Mouse (Mus musculus): ENCODE measurements at regions not wholly inside any gene's neighbourhood (a gene's known extent, or its start where the extent isn't known, plus 50 kb on each side); places are given as distances from the start of the nearest gene placed in this dataset.
"Not testable (repeated sequence)": the region's sequence is repeated elsewhere in the genome, so short reads cannot be mapped to it uniquely, and the experiment has no call there.

DNA sequence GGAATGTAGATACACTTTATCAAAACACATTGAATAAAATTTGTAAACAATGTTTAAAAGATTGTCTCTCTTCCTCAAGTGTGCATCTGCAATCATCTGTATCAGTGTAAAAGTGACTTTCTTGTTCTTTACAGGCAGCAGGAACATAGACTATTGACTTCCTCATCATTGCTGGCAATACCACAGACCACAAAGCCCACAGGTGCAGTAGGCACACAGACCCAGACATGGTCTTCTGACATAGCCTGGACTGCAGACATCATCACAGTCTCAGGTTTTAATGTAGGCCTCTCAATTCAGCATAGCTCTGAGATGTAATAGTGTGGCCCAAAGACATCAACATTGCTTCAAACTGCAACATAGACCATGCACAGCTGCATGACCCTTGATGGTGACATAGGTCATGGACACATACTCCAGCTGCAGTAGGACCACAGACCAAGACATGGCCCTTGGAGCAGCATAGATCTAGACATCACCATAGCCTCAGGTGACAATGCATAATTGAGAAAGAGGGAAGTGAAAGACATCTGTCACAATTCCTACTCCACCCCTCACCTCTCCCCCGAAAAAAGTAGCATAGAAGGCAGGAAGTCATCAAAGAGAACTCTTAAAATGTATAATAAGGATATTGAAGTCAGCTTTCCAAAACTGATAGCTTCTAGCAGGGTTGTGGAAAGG, 74.1 kb upstream of the Speer2 start:
- DNase-seq (ENCODE audit: low read depth) = peak; percentile 19

DNA sequence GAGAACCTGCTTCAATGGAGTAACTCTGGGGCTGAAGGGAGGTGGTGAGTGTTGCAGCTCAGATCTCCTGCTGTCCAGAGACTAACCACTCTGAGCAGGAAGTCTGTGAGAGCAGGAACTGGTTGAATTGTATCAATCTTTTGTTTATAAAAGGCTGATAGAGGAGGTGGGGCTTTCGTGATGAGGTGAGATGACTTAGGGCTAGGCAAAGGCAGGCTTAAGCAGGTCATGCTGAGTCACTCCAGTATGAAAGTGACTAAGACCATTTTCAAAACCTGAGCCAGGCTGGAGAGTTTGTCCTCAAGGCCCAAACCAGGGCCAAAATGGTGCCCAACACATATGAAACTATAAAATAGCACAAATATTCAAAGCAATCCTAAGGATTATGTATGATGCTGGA, 80.1 kb upstream of the Speer2 start:
- no peak for DNase-seq (ENCODE audit: low read depth)

DNA sequence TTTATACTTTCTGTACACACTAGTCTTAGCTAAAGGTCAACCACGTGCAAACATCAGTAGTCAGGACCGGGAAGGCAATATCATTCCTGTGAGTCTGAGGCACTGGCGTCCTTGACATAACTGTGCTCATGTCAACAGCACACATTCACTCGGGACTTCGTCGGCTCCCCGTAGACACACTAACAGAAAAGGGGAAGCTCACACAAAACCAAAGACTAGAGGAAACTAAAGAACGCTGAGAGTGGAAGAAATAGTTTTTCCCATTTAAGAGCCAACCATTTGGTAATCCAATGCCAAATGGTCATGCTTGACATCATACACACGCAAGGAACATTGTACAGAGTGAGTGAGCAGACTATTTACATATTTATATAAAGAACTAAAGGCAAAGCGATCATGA, 85.2 kb upstream of the Speer2 start:
- no peak for DNase-seq (ENCODE audit: low read depth)

DNA sequence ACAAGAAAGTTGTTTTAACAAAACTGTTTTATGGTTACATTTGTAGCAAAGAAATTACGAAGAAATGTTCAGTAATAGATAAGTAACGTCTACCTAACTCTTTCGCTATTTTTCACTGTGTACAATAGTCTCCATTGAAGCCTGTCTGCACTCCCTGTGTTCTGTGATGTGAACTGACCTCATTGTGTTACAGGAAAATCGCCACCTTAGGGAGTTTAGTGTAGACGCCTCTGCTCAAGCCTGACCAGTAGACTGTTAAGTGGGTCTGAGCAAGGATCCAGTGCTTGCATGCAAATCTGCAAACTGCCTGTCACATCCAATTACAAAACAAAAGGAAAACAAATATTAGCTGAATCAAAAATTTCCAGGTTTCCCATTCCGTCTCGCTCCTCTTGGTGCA, 85.8 kb upstream of the Speer2 start:
- no peak for DNase-seq (ENCODE audit: low read depth)

DNA sequence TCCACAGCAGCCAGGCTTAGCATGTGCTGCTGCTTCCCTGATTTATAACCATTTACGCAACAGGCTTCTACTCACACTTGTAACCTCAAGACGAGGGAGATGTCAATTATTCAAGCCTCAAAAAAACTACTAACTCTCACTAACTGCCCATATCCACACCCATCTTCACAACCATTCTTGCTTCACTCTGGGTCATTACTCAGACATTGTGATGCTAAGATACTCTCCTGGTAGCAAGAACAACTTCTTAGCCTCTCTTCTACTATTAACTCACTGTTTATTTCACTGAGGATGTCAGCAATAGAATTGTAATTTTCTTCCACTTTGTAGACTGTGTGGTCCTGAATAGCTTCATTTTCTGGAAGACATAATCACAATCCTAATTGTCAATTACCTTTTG, 88.0 kb upstream of the Speer2 start:
- no peak for DNase-seq (ENCODE audit: low read depth)

DNA sequence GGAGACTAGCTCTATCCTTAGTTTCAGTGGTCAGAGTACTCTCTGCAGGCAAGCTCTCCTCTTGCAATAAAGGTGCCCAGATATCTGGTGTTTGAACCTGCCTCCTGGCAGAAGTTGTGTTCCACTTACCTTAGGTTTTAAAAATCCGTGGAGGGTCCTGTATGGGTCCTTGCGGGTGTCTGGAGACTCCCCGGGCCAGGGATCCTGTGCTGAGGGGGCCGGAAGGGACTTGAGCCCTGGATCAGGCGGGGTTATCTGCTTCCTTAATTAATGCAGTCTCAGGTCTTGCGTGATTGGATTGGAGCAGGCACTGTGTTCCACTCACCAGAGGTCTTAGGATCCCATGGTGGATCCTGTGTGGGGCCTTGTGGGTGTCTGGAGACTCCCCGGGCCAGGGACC, 103.0 kb upstream of the Speer2 start:
- DNase-seq (ENCODE audit: low read depth) = not testable (repeated sequence)

DNA sequence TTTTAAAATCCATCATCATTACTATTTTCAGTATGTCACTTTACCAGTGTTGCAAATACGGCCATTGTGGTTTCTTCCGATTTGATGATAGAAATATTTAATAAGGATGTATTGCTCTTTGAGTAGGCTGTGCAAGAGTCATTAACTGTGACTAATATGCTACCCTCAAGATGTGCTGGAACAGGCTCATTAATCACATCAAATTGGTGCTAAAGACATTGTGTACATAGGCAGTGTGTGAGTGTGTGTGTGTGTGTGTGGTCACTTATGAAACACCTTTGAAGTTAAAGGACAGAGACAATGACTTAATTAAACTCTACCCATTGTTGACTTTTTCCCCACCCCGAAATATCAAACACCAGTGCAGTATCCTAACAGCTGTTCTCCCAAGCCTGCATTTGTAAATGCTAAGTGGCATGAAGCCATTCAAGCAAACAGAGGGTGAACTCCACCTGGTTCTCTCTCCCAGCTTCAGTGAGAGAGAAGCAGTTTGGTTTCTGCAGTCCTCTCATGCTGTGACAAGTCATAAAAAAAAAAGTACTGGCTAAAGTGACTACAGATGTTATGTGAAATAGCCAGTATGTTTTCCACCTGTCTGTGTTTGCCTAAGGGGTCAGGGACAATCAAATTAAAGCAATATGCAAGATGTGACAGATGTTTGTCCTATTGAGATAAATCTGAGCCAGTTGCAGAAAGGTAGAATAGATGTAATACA, 116.4 kb upstream of the Speer2 start:
- DNase-seq (ENCODE audit: low read depth) = no peak

DNA sequence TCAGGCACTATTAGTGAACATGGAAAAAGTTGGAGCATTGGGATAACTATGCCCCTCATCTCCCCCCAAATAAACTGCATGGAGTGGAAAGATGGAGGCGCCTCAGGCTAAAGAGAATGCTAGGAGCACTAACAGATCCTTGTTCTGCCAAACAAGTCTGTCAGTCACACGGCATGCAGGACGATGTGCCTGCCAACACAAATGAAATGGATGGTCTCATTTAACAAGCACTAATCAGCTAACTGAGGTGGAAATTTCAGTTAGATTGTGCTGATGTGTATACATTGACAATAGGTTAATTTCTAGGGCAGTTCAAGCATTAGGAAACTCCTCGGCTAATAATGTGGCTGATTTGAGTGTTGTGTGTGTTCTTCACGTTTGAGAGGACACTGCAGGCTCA, 120.8 kb upstream of the Speer2 start:
- no peak for DNase-seq (ENCODE audit: low read depth)

DNA sequence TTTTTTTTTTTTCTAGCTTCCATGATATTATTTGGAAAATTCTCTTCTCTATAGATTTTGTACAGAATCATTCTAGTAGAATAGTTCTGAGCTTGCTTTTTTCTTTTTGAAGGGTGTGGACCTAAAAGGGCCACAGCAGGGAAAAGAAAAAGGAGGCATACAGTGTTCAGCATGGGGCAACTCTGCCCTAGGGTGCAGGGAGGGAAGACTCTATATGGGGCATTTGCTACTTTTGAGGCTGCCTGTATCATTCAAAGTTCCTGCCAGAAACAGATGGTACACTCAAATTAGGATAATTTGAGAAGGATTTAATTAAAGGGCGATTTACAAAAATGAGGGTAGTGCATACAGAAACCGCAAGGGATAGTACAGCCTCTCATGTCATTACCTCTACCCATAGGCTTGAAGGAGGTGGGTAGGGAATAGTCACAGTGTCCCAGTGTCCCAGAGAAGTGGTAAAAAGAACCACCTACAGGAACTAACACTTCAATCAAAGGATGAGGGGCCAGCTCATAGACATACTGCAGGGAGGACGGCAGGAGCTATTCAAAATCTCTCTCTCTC, 128.4 kb upstream of the Speer2 start:
- no peak for DNase-seq (ENCODE audit: low read depth)

DNA sequence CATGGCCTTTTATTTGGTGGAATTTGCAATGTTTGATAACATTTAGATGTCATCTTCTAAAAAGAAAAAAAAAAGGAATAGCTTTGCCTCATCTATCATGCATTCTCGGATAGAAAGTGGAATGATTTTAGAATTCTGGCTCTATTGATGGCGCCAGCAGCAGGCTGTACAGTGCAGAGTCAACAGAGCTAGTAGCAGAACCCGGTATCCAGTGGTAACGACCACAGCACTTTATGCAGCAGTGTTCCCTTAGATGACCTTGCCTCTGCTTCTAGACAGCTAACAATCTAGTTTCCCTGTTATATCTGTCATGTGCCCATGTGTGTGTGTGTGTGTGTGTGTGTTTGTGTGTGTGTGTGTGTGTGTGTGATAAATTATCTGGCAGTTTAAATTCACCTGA, 129.2 kb upstream of the Speer2 start:
- DNase-seq (ENCODE audit: low read depth) = no peak

DNA sequence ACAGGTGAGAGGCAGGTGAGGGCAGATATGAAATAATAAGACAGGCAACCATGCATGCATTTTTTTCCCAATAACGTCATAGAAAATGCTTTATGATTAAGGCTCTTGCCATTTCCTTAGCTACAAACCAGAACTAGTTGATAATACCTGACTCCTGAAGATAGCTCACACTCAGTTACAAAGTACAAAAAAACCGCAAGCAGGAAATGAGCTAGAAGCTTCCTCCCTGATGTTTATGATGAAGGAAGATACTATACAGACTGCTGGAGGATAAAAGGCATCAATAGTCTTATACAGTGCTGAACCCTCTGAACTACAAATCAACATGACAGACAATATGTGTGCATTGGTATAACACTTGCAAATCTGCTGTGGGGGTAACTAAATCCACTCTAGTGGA, 143.3 kb upstream of the Speer2 start:
- DNase-seq (ENCODE audit: low read depth) = peak; percentile 67

DNA sequence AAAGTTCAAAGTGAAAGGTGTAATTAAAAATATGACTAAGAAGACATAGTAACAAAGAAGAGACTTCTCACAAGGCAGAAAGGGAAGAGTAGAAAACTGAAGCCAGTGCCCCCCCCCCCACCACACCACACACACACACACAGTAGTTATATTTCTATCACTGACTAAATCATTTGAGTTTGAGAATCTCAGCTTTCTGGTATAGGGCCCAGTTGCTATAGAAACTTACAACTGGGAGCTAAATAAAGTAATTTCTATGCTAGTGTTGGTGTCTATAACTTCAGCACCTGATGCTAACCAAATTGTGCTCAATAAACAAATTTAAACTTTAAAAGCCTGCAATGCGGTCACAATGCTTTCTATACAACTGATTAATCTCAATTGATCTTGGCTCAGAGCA, 153.4 kb upstream of the Speer2 start:
- no peak for DNase-seq (ENCODE audit: low read depth)

DNA sequence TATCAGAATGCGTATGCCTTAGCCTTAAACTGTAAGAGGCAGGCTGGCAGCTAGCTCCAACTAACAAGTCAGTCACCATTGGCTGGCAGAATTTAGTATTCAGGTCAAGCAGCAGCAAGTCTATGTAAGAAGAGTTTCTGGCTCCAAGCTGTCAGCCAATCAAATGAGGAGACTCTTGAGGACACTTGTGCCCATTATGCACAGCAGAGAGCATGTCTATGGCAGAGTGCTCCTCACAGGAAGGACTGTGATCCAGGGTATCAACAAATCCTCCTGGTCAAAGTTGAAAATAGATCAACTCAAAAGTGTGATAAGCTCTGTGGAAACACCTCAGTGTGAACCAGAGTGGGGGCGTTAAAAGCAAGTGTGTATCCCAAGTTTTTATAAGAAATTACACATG, 156.0 kb upstream of the Speer2 start:
- DNase-seq (ENCODE audit: low read depth) = no peak

DNA sequence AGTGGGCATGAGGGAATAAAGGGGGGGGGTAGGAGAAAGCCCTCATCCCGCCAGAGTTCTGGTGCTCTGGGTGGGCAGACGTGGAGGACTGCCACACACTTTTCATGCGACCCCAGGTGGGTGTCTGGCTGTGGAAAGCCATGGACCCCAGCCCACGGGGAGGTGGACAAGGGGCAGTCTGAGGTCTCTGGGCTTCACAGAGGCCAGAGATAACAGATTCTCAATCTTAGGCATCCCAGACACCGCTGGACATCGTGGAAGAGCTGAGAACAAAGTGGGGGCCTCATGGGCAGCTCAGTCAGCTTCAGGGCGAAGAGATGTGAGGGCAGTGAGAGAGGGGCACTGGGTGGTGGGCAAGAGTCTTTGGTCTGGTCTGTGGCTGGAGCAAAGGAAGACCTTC, 157.9 kb upstream of the Speer2 start:
- DNase-seq (ENCODE audit: low read depth) = no peak

DNA sequence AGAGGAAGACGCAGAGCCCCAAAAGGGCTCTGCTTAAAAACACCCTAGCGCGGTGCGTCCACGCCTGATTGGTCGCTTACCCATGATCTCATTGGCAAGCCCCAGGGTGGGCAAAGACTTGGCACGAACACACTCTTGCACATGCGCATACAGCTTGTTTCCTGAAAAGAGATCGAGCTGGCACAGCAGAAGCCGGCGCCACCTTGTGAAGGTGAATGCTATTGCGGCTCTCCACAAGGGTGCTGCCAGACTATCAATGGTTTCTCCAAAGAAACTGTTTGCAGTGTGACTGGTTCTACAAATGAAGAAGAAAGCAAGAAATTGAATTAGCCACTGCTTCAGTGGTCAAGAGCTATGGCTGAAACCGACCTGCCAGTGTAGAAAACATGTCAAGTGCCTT, 165.1 kb upstream of the Speer2 start:
- peak; percentile 28 for DNase-seq (ENCODE audit: low read depth)

DNA sequence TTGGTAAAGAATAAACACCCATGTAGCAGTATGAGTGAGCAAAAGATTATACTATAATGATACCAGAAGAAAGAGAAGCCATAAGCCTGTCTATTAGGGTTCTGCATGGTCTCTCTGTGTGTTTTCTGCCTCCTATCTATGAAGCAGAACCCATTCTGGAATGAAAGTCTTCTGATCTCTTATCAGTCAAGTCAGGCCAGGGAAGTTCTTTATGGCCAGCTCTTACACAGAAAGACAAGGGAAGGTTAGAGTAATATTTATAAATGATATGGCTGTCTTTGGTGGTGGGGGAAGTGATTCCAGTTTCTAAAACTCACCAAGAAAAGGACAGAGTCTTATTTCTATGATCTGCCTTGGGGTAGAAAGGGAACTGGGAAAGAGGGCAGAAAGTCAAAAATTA, 182.0 kb upstream of the Speer2 start:
- no peak for DNase-seq (ENCODE audit: low read depth)

DNA sequence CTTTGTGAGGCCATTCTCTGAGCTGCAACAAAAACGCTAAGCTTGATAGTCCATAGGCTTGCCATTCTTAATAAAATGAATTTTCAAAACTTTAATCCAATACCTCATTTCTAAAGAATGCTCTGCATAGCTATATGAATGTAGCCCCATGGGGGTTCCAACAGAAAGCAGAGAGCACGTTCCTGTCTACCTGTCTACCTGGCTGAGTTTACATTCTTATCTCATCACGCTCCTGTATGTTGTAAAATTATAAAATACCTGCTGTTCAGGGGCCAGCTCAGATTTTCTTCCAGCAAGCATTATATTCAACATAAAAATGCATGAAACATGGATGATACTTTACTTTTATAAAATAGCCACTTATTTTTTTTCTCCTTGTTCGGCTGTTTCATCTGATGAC, 182.5 kb upstream of the Speer2 start:
- no peak for DNase-seq (ENCODE audit: low read depth)

DNA sequence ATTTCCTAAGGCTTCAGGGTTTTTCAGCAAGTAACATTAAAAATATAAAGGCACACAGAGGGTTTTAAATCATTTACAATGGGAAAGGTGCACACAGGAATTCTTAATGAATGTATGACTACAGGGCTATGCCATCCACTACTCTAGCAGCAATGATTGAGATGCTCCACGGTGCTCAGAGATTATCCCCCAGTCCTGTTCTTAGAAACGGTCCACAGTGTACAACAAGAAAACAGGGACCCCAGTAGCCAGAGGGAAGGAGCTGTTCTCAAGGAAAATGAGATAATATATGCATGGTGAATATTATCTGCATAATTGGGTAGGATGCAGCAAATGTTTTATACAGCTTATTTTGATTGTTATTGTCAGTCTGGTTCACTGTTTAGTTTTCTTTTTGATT, 186.3 kb upstream of the Speer2 start:
- no peak for DNase-seq (ENCODE audit: low read depth)

DNA sequence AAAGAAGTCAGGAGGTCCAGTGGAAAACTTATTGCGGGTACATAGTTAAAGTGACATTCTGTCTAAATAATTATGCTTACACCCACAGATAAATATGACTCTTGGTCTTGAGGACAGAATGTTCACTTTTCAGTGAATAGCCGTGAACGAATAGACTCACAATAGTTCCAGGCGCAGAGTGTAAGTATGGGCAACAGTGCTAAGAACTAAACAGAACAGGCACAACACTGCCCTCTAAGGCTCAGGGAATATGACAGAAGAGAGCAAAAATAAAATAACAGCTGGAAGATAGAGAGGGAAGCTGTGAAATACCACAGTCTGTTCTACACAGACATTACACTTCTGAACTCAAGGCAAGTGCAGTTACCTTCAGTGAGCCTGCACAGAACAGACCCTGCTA, 207.9 kb upstream of the Speer2 start:
- no peak for DNase-seq (ENCODE audit: low read depth)

DNA sequence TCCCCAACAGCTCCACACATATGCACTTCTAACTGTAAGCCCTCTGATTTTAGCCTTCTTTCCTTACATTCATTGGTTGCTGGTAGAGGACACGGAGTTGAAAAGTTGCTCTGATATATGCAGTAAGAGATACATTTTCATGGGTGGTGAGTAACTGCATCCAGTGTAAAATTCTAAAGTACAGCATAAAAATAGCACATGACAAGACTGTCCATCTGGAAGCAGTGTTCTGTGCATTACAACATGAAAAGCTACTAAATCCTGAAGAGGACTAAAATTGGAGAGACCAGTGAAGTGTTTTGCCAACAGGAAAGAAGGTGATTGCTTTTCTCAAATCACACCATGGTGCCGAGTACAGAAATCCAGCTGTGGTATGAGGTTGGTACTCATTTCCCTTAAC, 210.2 kb upstream of the Speer2 start:
- DNase-seq (ENCODE audit: low read depth) = no peak

DNA sequence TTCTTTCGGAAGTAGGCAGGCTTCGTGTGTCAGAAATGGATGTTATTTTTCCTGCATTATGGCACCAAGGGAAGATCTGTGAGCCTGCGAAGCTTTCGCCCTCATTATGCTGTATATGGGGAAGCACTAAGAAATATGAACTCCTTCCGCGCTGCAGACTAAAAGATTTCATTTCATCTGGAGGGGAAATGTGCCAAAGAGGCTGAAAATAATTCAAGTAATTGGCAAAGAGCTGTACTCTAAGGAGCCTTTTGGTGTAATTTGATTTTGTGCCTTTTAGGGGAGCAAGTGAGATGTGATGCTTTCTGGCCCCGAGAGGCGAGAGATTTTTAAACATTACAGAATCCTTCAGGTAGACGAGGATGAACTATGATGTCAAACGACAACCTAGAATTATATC, 216.0 kb upstream of the Speer2 start:
- DNase-seq (ENCODE audit: low read depth) = no peak

DNA sequence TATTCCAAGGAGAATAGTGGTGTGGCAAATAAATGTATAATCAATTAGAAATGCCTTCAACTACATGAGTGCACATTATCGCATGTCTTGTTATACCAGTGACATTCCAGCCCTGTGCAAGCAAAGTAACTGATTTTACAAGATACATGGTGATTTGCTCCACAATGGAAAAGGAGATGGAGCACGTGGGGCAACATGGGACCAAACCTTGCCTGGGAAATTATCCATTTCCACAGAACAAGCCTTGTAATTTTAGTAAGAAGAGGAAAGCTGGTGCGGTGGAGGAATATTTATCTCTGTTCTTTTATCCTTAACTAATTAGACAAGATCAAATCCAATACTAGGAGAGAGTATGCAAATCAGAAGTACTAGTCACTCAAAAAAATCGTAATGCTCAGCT, 222.5 kb upstream of the Gbe1 start:
- DNase-seq (ENCODE audit: low read depth) = no peak

DNA sequence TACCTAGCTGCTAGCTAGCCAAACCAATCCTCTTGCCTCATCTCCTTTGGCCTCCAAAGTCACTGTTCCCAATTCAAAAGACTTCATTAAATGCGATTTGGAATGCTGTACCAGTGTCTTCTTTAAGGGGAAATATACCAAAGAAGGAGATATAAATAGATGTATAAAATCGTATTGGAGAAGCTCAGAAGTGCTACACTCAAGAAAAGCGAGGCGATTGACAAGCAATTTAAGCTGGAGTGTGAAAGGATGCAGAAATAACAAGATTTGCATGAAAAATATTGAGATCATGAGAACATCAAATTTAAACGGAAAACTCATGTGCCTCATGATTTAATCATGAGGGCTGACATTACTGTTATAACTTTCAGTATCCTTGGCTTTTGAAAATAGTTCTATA, 221.8 kb upstream of the Gbe1 start:
- no peak for DNase-seq (ENCODE audit: low read depth)

DNA sequence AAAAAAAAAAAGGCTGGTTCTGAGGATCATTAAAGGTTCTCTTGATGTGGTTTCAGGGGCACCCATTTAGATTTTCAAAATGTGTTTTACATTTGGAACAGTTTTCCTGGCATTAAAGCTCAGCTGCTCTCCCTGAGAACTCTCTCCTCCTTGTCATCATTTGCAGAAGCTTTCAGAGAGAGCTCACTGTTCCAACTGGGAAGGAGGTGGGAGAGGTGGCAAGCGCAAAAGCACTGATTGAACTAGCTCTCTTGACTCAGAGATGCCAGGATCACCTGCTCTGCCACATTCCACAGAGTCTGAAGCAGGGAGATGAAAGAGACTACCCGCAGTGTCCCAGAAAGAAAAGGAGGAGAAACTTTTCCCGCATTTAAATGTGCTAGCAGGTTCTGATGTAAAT, 220.5 kb upstream of the Gbe1 start:
- DNase-seq (ENCODE audit: low read depth) = no peak
